ENCODE assay signal across 9 mouse cellular contexts in genomic region chr8:122234055-122234454, GRCm38 (mm10). TPM values are rescaled to one million over a fixed set of nuclear protein-coding genes. Genes with fewer than 3 reads are reported as not detected.
DNase-seq lines count a peak whose midpoint lies in the region; ATAC-seq and TF ChIP-seq lines count a peak whose summit lies in the region.
"Had no signal": no experiment of that assay in that cellular context is flagged by ENCODE, and none has a peak within 500 bp of the region (broad histone marks: within the 10 kb centered on the region; RNA-seq: fewer than 3 reads in every experiment).

No protein-coding gene starts in this region.

- no peak overlapping the region for H3K27ac ChIP-seq in heart, embryonic 11.5 days (ENCODE audit: low read depth, low read length)
- no peak overlapping the region for H3K27ac ChIP-seq in limb, embryonic 10.5 days
- H3K27ac ChIP-seq: liver, embryonic 15.5 days had no signal

- no peak for ATAC-seq in heart, embryonic 11.5 days (replicated peaks; ENCODE audit: insufficient number of reproducible peaks, low FRiP score, low TSS enrichment)
- peak; percentile 78 for ATAC-seq in Patski
- no peak for ATAC-seq in monocyte, adult 5-6 weeks (replicated peaks; ENCODE audit: insufficient number of reproducible peaks, low FRiP score, low TSS enrichment, poor library complexity, severe bottlenecking)

- H3K4me3 ChIP-seq in heart, embryonic 11.5 days (ENCODE audit: low read depth, low read length), result no peak overlapping the region
- no peak overlapping the region for H3K4me3 ChIP-seq in limb, embryonic 10.5 days
- H3K4me3 ChIP-seq: liver, embryonic 15.5 days had no signal

- peaks cover 23% of the 10 kb centered on the region for H3K27me3 ChIP-seq in heart, embryonic 11.5 days (ENCODE audit: control insufficient read depth, insufficient read depth, low read length)
- no peaks in the 10 kb centered on the region for H3K27me3 ChIP-seq in Patski
- peaks cover 54% of the 10 kb centered on the region for H3K27me3 ChIP-seq in limb, embryonic 10.5 days (ENCODE audit: low read depth, poor library complexity, severe bottlenecking)

- POLR2A ChIA-PET in Patski (lab: Charles Lee), result interaction anchor here (0.6 kb wide), 1 partner anchor 238 kb away, joined by 4 read pairs; no protein-coding TSS in a partner anchor

- CTCF ChIA-PET in Patski (lab: Charles Lee), result interaction anchor here (0.7 to 1.4 kb wide), 2 partner anchors 15 to 80 kb away, joined by 3 read pairs; no protein-coding TSS in a partner anchor

- no peaks in the 10 kb centered on the region for H3K9me3 ChIP-seq in heart, embryonic 11.5 days (replicated peaks; ENCODE audit: control insufficient read depth, low read length)
- H3K9me3 ChIP-seq in limb, embryonic 10.5 days (replicated peaks), result no peaks in the 10 kb centered on the region
- H3K9me3 ChIP-seq: liver, embryonic 15.5 days had no signal

- H3K36me3 ChIP-seq in heart, embryonic 11.5 days (ENCODE audit: control insufficient read depth, insufficient read depth, low read length), result no peaks in the 10 kb centered on the region
- H3K36me3 ChIP-seq in limb, embryonic 10.5 days, result no peaks in the 10 kb centered on the region
- H3K36me3 ChIP-seq: liver, embryonic 15.5 days had no signal

- TF ChIP-seq CTCF in Patski (IDR thresholded peaks at IDR 0.05), result no peak

- in situ Hi-C loops in Patski (cut with MboI; ENCODE audit: low pct_unique_long_range_greater_than_20kb), result no loop called here

- peaks cover 34% of the 10 kb centered on the region for H3K4me1 ChIP-seq in heart, embryonic 11.5 days (ENCODE audit: control insufficient read depth, insufficient read depth, low read length)
- peaks cover 26% of the 10 kb centered on the region for H3K4me1 ChIP-seq in limb, embryonic 10.5 days
- H3K4me1 ChIP-seq: liver, embryonic 15.5 days had no signal

- no peak overlapping the region for H3K9ac ChIP-seq in heart, embryonic 11.5 days (ENCODE audit: low read depth, low read length)
- H3K9ac ChIP-seq: liver, embryonic 15.5 days had no signal

- WGBS in heart, embryonic 11.5 days (ENCODE audit: insufficient replicate concordance), result 24% methylated on average over 11 of the region's 11 CpGs
- WGBS in limb, embryonic 10.5 days, result 45% methylated on average over 11 of the region's 11 CpGs

- H3K4me2 ChIP-seq in heart, embryonic 11.5 days, result no peak overlapping the region
- H3K4me2 ChIP-seq: liver, embryonic 15.5 days had no signal

- peak; percentile 75 to 86 for DNase-seq in heart, adult 18-20 months
- peak; percentile 81 for DNase-seq in Patski (ENCODE audit: low read depth, low spot score)
- peak; percentile 73 for DNase-seq in embryo, embryonic 10 days (ENCODE audit: low spot score)
- peak; percentile 59 to 77 for DNase-seq in heart, postnatal 14 days
- DNase-seq in limb, embryonic 10.5 days (ENCODE audit: low spot score), result peak; percentile 53
- peak; percentile 52 for DNase-seq in yolk sac, embryonic 10.5 days (ENCODE audit: low spot score)

- intact Hi-C loops in heart, postnatal 14 days (cut with DNase I), result loop anchor here (1.0 kb wide), 1 partner anchor 91 kb away; no protein-coding TSS in a partner anchor

RNA-seq across cellular contexts. Expression of gene Zfpm1, which starts 47.9 kb away (rescaled TPM):
- total RNA-seq in heart, adult 18-20 months (2021), result 10 to 100 TPM; 18.4 to 23.0 TPM
- polyA plus RNA-seq in heart, embryonic 11.5 days (2014; fragmentation: Nextera tagmentation; extraction: Ambion mirVana), result 6.9 and 7.9 TPM in 2 replicates
- 17.8 TPM for polyA plus RNA-seq in Patski (2021)
- total RNA-seq in heart, postnatal 14 days (2021), result 10 to 100 TPM; 25.5 to 26.9 TPM
- 1.3 and 1.5 TPM in 2 replicates for polyA plus RNA-seq in limb, embryonic 10.5 days (2016; fragmentation: Nextera tagmentation; extraction: Ambion mirVana)
- 7.9 to 23.3 TPM (median 10.3 TPM) in 3 replicates for total RNA-seq in monocyte, adult 5-6 weeks (2017)
